Mouse (Mus musculus) C2C12 (cell line): Measurements from ENCODE around the gene Synj2.

ENCODE experiments used
- CEBPB ChIP-seq: IDR thresholded peaks from one replicate; pipeline ENCODE4 v1.6.1; 2011; ENCODE audit warnings: low read depth, mild to moderate bottlenecking, control low read depth, moderate library complexity
- CTCF ChIP-seq: IDR thresholded peaks from one replicate; pipeline ENCODE4 v1.5.1; 2011; ENCODE audit not compliant: control insufficient read depth, insufficient read depth, insufficient read length
- FOSL1 ChIP-seq: IDR thresholded peaks from one replicate; pipeline ENCODE4 v1.8.0; 2011; ENCODE audit warnings: mild to moderate bottlenecking, low read length; ENCODE audit not compliant: poor library complexity, insufficient read depth, severe bottlenecking
- MAX ChIP-seq: IDR thresholded peaks from one replicate; pipeline ENCODE4 v1.6.1; 2011; ENCODE audit warnings: mild to moderate bottlenecking, control low read depth
- MYOD1 ChIP-seq: IDR thresholded peaks from one replicate; pipeline ENCODE4 v1.6.1; 2011; ENCODE audit warnings: low read depth; ENCODE audit not compliant: control insufficient read depth, insufficient read length

DNA sequence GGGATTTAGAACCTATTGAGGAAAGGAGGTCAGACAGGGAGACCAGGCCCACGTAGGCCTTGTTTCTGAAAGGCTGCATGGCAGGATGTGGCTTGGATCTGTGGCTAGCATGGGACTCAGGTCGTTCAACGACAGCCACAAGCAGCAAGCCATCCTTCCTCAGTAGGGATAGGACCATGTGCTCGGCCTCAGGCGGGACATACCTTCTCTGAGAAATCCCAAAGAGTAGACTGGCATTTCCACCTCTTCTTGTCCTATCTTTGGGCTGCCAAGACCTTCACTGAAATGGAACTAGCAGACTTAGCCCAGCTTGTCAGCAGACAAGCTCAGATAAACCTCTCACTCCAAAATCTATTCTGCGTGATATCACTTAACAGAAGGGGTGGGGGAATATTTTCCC is 62.6 kb downstream of the Synj2 start:
- no peak for TF ChIP-seq MAX
- TF ChIP-seq CTCF: no peak
- TF ChIP-seq CEBPB: no peak
- TF ChIP-seq FOSL1: no peak
- TF ChIP-seq MYOD1: no peak
